Mouse (Mus musculus): Measurements from ENCODE around the gene Gatad1.

DNA sequence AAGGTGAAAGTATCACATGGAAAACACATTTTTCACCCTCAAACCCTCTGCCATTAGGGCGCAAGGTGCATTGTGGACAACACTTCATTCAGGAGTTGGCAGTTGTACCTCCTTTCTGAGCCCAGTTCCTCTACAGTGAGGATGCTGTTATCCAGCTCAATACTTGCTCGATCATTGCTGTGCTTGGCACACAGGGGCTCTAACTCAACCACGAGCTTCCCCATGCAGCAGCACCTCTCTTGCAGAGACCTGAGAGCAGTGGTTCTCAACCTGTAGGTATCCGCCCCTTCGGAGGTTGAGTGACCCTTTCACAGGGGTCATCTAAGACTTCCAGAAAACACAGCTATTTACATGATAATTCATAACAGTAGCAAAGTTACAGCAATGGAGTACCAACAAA is 5.4 kb downstream of the Gatad1 start:
- TF ChIP-seq GATA1 (IDR thresholded peaks at IDR 0.05; ENCODE audit: borderline replicate concordance, low read length) (no peak), FLI1 (IDR thresholded peaks at IDR 0.05; ENCODE audit: low read length) (no peak)

Data from megakaryocyte, embryonic 14.5 days (primary cell).